Mouse (Mus musculus): ENCODE results near the gene Cfap300. TPM values are rescaled to one million over a fixed set of nuclear protein-coding genes. Genes with fewer than 3 reads are reported as not detected.

The Cfap300 gene
- polyA plus RNA-seq, 1 experiment from 2014 or later = 9.5 TPM

DNA sequence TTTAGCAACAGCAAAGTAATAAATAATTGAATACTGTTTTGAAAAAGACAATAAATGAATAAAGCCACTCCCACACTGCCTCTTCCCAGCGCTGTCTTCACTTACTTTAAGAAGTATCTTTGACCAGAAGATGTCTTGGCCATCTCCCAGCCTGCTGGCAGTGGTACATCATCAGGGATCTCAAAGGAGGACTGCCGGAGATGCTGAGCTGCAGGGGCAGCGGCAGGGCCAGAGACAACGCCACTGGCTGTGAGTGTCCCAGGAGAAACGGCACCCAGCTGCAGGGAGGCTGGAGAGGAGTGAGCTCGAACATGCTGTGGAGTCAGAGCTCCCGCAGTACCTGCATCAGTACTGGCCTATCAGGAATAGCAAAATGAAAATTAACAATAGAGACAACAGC, 41.3 kb downstream of the Cfap300 start:
- Histone ChIP-seq H3K27ac (ENCODE audit: low read depth) (no peak overlapping the region), H3K9me3 (ENCODE audit: control insufficient read depth, low read length) (no peaks in the 10 kb centered on the region), H3K36me3 (ENCODE audit: control insufficient read depth, insufficient read depth, low read length) (peaks cover 39% of the 10 kb centered on the region), H3K4me3 (ENCODE audit: low read depth, low read length) (peak overlapping the region; percentile 91; the same call in 1 of the 2 replicates), H3K9ac (ENCODE audit: low read length) (no peak overlapping the region), H3K4me2 (ENCODE audit: low read length) (peak overlapping the region; percentile 80), H3K27me3 (replicated peaks; ENCODE audit: control insufficient read depth, insufficient read depth, low read length) (no peaks in the 10 kb centered on the region), H3K4me1 (replicated peaks; ENCODE audit: control insufficient read depth, insufficient read depth, low read length) (peaks cover 17% of the 10 kb centered on the region; the same call in 1 of the 2 replicates)
- DNase-seq (ENCODE audit: low spot score) (no peak), ATAC-seq (replicated peaks; ENCODE audit: low FRiP score, low TSS enrichment, low read depth) (no peak)
- WGBS = 53% methylated on average over 7 of the region's 7 CpGs

DNA sequence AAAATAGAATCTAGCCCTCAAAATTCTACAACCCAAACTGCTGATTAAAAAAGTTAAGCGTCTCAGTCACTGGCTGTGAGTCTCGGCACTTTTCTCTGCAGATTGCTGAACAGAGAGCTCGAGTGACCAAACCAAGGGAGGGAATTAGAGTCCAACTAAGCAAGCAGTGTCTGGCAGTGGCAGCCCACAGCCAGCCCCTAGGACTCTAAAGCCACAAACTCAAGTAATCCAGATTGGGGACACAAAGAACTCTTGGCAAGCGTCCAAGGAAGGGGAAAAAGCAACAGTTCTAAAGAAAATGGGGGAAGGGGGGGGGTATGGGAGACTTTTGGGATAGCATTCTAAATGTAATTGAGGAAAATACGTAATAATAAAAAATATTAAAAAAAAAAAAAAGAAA, 48.3 kb downstream of the Cfap300 start:
- 88% methylated on average over 5 of the region's 5 CpGs for WGBS
- no peak for DNase-seq (ENCODE audit: low spot score)

DNA sequence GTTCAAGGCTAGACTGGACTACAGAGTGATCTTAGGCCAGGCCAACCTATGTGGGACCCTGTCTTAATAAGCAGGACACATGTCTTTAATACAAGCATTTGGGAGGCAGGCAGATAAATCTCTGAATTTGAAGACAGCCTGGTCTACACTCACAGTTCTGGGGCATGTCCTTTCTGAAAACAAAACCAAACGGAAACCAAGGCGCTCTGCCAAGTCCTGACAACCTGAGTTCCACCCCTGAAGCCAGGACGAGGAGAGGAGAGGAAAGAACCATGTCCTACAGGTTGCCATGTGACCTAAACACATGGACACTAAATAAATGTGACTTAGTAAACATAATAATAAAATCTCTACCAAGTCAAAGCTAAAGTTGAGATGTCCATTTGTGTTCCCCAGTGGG, 50.0 kb downstream of the Cfap300 start:
- Histone ChIP-seq H3K27ac (ENCODE audit: low read depth) (no peak overlapping the region), H3K9ac (ENCODE audit: low read length) (no peak overlapping the region), H3K9me3 (ENCODE audit: control insufficient read depth, low read length) (no peaks in the 10 kb centered on the region), H3K4me2 (ENCODE audit: low read length) (no peak overlapping the region), H3K36me3 (ENCODE audit: control insufficient read depth, insufficient read depth, low read length) (peaks cover 40% of the 10 kb centered on the region), H3K4me1 (replicated peaks; ENCODE audit: control insufficient read depth, insufficient read depth, low read length) (no peaks in the 10 kb centered on the region), H3K27me3 (replicated peaks; ENCODE audit: control insufficient read depth, insufficient read depth, low read length) (no peaks in the 10 kb centered on the region), H3K4me3 (ENCODE audit: low read depth, low read length) (no peak overlapping the region)
- DNase-seq (ENCODE audit: low spot score) = no peak
- no peak for ATAC-seq (replicated peaks; ENCODE audit: low FRiP score, low TSS enrichment, low read depth)
- 67% methylated on average over 3 of the region's 3 CpGs for WGBS

More for the DNA sequence above, 48.3 kb downstream of the Cfap300 start:
- ATAC-seq (replicated peaks; ENCODE audit: low FRiP score, low TSS enrichment, low read depth) = no peak
- Histone ChIP-seq H3K4me2 (ENCODE audit: low read length) (no peak overlapping the region), H3K4me3 (ENCODE audit: low read depth, low read length) (no peak overlapping the region), H3K36me3 (ENCODE audit: control insufficient read depth, insufficient read depth, low read length) (peaks cover 45% of the 10 kb centered on the region), H3K27ac (ENCODE audit: low read depth) (no peak overlapping the region), H3K9me3 (ENCODE audit: control insufficient read depth, low read length) (no peaks in the 10 kb centered on the region), H3K4me1 (replicated peaks; ENCODE audit: control insufficient read depth, insufficient read depth, low read length) (no peaks in the 10 kb centered on the region), H3K9ac (ENCODE audit: low read length) (no peak overlapping the region), H3K27me3 (replicated peaks; ENCODE audit: control insufficient read depth, insufficient read depth, low read length) (no peaks in the 10 kb centered on the region)

DNA sequence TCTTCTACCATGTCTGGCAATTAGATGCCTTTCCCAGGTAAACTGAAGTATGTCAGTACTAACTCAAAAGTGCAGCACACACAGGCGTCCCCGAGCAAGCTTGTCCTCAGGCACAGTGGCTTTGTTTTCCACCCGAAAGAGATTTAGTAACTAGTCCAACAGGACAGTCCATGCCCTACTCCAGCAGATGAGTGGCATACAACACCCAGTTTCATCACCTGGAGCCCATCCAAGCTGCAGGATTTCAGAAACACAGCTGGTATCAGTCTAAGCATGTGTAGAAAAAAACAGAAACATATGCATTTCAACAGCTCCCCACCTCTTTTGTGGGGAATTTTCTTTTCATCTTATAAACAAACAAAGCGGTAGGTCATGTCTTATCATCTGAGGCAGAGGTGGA, 51.7 kb downstream of the Cfap300 start:
- H3K36me3 ChIP-seq (ENCODE audit: control insufficient read depth, insufficient read depth, low read length) = peaks cover 41% of the 10 kb centered on the region
- no peak overlapping the region for H3K27ac ChIP-seq (ENCODE audit: low read depth)
- 73% methylated on average over 4 of the region's 4 CpGs for WGBS
- no peaks in the 10 kb centered on the region for H3K9me3 ChIP-seq (ENCODE audit: control insufficient read depth, low read length)
- no peaks in the 10 kb centered on the region for H3K4me1 ChIP-seq (replicated peaks; ENCODE audit: control insufficient read depth, insufficient read depth, low read length)
- H3K27me3 ChIP-seq (replicated peaks; ENCODE audit: control insufficient read depth, insufficient read depth, low read length) = no peaks in the 10 kb centered on the region
- H3K4me2 ChIP-seq (ENCODE audit: low read length) = no peak overlapping the region
- ATAC-seq (replicated peaks; ENCODE audit: low FRiP score, low TSS enrichment, low read depth) (no peak), DNase-seq (ENCODE audit: low spot score) (no peak)
- no peak overlapping the region for H3K9ac ChIP-seq (ENCODE audit: low read length)
- no peak overlapping the region for H3K4me3 ChIP-seq (ENCODE audit: low read depth, low read length)

DNA sequence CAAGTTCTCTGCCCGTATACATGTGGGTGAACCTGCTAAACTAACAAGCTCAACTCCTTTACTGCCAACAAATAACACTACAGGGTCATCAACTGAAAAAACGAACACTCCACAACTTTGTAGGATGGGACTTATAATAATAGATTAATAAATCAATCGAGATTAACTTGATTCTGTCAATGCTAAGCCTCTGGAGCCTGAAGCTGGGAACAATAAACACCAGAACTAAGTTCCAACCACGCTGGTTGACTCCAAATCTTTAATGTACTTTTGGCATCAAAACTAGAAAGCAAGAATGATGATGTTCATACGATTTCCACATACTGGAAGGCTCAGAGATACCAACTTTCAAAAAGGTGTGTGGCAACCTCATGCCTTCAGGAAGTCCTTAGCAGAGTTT, 55.5 kb downstream of the Cfap300 start:
- DNase-seq (ENCODE audit: low spot score) (no peak), ATAC-seq (replicated peaks; ENCODE audit: low FRiP score, low TSS enrichment, low read depth) (no peak)
- H3K36me3 ChIP-seq (ENCODE audit: control insufficient read depth, insufficient read depth, low read length) = peaks cover 34% of the 10 kb centered on the region
- 76% methylated on average over 5 of the region's 5 CpGs for WGBS
- no peaks in the 10 kb centered on the region for H3K27me3 ChIP-seq (replicated peaks; ENCODE audit: control insufficient read depth, insufficient read depth, low read length)
- no peaks in the 10 kb centered on the region for H3K9me3 ChIP-seq (ENCODE audit: control insufficient read depth, low read length)
- no peak overlapping the region for H3K27ac ChIP-seq (ENCODE audit: low read depth)
- no peak overlapping the region for H3K4me2 ChIP-seq (ENCODE audit: low read length)
- peaks cover 7% of the 10 kb centered on the region; the same call in 1 of the 2 replicates for H3K4me1 ChIP-seq (replicated peaks; ENCODE audit: control insufficient read depth, insufficient read depth, low read length)
- H3K4me3 ChIP-seq (ENCODE audit: low read depth, low read length) = no peak overlapping the region
- no peak overlapping the region for H3K9ac ChIP-seq (ENCODE audit: low read length)

DNA sequence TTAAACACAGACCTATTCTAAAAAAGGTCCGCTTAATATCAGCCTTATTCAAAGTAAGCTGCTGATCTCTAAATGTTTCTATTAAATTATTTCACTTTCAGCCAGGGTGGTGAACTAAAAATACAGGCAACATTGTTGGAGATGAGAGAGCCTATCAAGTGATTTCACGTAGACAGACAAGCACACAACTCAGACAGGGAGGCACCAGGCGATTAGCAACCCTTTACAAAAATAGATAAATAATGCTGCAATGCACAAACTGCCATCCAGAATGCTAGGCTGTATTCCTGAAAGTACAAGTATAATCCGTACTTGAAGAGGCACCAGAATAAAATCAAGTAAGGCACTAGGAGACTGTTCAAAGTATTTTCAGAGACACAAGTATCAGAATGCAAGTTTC, 58.3 kb downstream of the Cfap300 start:
- ATAC-seq (replicated peaks; ENCODE audit: low FRiP score, low TSS enrichment, low read depth) = no peak
- Histone ChIP-seq H3K27me3 (replicated peaks; ENCODE audit: control insufficient read depth, insufficient read depth, low read length) (no peaks in the 10 kb centered on the region), H3K9ac (ENCODE audit: low read length) (no peak overlapping the region), H3K4me1 (replicated peaks; ENCODE audit: control insufficient read depth, insufficient read depth, low read length) (peaks cover 9% of the 10 kb centered on the region; the same call in 1 of the 2 replicates), H3K36me3 (ENCODE audit: control insufficient read depth, insufficient read depth, low read length) (peaks cover 41% of the 10 kb centered on the region), H3K27ac (ENCODE audit: low read depth) (no peak overlapping the region), H3K9me3 (ENCODE audit: control insufficient read depth, low read length) (no peaks in the 10 kb centered on the region), H3K4me3 (ENCODE audit: low read depth, low read length) (no peak overlapping the region), H3K4me2 (ENCODE audit: low read length) (no peak overlapping the region)
- no peak for DNase-seq (ENCODE audit: low spot score)
- 64% methylated on average over 4 of the region's 4 CpGs for WGBS

DNA sequence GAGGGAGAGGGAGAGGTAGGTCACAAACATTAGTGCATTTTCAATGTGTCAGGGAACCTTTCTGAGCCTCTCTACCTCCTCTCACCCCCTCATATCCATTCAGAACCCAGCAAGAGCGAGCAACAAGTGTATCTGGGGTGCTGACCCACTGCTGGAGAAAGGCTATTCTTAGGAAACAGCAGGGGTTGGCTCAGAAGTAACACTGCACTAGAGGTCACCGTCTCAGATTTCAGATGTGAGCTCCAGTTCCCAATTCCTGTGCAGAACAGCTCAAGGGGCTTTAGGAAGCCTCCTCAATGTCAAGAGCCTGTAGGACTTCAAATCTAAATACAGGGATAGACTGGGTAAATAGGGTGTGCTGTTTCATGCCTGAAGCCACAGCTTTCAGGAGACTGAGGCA, 59.0 kb downstream of the Cfap300 start:
- WGBS = 54% methylated on average over 2 of the region's 2 CpGs
- Histone ChIP-seq H3K36me3 (ENCODE audit: control insufficient read depth, insufficient read depth, low read length) (peaks cover 46% of the 10 kb centered on the region), H3K4me3 (ENCODE audit: low read depth, low read length) (no peak overlapping the region), H3K4me1 (replicated peaks; ENCODE audit: control insufficient read depth, insufficient read depth, low read length) (peaks cover 9% of the 10 kb centered on the region; the same call in 1 of the 2 replicates), H3K27ac (ENCODE audit: low read depth) (no peak overlapping the region), H3K9ac (ENCODE audit: low read length) (no peak overlapping the region), H3K9me3 (ENCODE audit: control insufficient read depth, low read length) (no peaks in the 10 kb centered on the region), H3K4me2 (ENCODE audit: low read length) (no peak overlapping the region), H3K27me3 (replicated peaks; ENCODE audit: control insufficient read depth, insufficient read depth, low read length) (no peaks in the 10 kb centered on the region)
- no peak for DNase-seq (ENCODE audit: low spot score)
- no peak for ATAC-seq (replicated peaks; ENCODE audit: low FRiP score, low TSS enrichment, low read depth)

DNA sequence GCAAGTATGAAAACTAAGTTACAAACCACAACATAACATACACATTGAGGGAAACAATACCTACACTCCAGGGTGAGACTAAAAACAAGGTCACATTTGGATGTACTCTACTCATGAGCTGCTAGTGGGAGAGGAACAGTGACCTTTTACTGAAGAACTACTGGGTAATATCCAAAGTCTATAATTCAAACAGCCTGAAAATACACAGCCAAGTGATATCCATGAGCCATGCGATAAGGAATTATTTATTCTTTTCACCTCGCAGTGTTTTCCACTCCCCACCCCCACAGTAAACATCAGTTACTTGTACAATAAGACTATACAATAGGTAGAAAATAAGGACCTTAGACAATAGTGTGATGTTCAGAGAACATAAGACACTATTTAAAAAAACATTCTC, 62.5 kb downstream of the Cfap300 start:
- DNase-seq (ENCODE audit: low spot score) (no peak), ATAC-seq (replicated peaks; ENCODE audit: low FRiP score, low TSS enrichment, low read depth) (no peak)
- Histone ChIP-seq H3K4me2 (ENCODE audit: low read length) (no peak overlapping the region), H3K4me1 (replicated peaks; ENCODE audit: control insufficient read depth, insufficient read depth, low read length) (peaks cover 10% of the 10 kb centered on the region; the same call in 1 of the 2 replicates), H3K27ac (ENCODE audit: low read depth) (no peak overlapping the region), H3K36me3 (ENCODE audit: control insufficient read depth, insufficient read depth, low read length) (peaks cover 42% of the 10 kb centered on the region), H3K9me3 (ENCODE audit: control insufficient read depth, low read length) (no peaks in the 10 kb centered on the region), H3K9ac (ENCODE audit: low read length) (no peak overlapping the region), H3K27me3 (replicated peaks; ENCODE audit: control insufficient read depth, insufficient read depth, low read length) (no peaks in the 10 kb centered on the region), H3K4me3 (ENCODE audit: low read depth, low read length) (no peak overlapping the region)
- 81% methylated on average over 2 of the region's 2 CpGs for WGBS

DNA sequence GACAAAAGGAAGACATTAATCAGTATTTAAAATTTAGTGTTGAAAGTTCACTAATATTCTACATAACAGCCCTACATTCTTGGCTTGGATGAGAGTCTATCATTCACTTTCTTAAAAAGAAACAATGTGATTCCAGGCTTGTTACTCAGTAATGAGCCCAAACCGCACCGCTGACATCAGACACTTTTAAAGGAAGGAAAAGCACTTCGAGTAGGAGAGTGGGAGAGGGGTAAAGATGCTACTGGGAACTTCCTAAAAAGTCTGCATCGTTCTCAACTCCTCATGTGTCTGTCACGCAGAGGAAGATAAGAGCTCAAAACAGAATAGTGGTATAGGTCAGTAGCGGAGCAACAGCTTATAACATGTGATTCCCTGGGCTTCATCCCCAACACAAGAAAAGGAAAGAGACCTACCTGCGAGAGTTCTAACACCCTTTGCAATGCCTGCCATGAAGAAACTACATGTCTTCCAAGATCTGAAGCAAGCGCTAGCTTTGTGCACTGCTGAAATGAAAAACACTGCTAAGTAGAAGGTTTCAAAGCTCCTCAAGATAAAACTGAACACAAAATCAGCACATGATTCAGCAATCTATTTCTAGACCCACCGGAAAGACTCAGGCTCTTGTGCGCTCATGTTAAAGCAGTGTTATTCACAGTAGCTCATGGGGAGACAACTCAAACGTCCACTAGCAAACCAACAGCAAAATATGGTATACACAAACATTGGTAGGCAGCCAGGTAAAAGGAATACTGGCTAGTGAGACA, 63.3 kb downstream of the Cfap300 start:
- 85% methylated on average over 11 of the region's 11 CpGs for WGBS
- H3K27me3 ChIP-seq (replicated peaks; ENCODE audit: control insufficient read depth, insufficient read depth, low read length) = no peaks in the 10 kb centered on the region
- ATAC-seq (replicated peaks; ENCODE audit: low FRiP score, low TSS enrichment, low read depth) = no peak

More for the DNA sequence above, 63.3 kb downstream of the Cfap300 start:
- Histone ChIP-seq H3K4me3 (ENCODE audit: low read depth, low read length) (no peak overlapping the region), H3K36me3 (ENCODE audit: control insufficient read depth, insufficient read depth, low read length) (peaks cover 47% of the 10 kb centered on the region), H3K27ac (ENCODE audit: low read depth) (no peak overlapping the region), H3K9me3 (ENCODE audit: control insufficient read depth, low read length) (no peaks in the 10 kb centered on the region), H3K4me1 (replicated peaks; ENCODE audit: control insufficient read depth, insufficient read depth, low read length) (peaks cover 6% of the 10 kb centered on the region; the same call in 1 of the 2 replicates), H3K9ac (ENCODE audit: low read length) (no peak overlapping the region), H3K4me2 (ENCODE audit: low read length) (no peak overlapping the region)
- DNase-seq (ENCODE audit: low spot score) = no peak

Measured in intestine, embryonic 14.5 days (tissue).